Mouse (Mus musculus): ENCODE measurements around the gene Neurl1a.
A peak's percentile ranks its signal among the peaks of the same experiment; 100 is the strongest.

GRCm38 (mm10) chr19:47279788-47280532 lies 101.3 kb downstream of the Neurl1a start:
- TF ChIP-seq CTCF (IDR thresholded peaks at IDR 0.05; ENCODE audit: insufficient read depth, low read length) (0 out of 2 replicates have a peak, but pooled peaks have one; percentile 6), POLR2A (IDR thresholded peaks at IDR 0.05; ENCODE audit: borderline replicate concordance, extremely low read depth, low read depth, low read length) (no peak)
